19 mouse cellular contexts compared by ENCODE assay signal in the genomic region with DNA sequence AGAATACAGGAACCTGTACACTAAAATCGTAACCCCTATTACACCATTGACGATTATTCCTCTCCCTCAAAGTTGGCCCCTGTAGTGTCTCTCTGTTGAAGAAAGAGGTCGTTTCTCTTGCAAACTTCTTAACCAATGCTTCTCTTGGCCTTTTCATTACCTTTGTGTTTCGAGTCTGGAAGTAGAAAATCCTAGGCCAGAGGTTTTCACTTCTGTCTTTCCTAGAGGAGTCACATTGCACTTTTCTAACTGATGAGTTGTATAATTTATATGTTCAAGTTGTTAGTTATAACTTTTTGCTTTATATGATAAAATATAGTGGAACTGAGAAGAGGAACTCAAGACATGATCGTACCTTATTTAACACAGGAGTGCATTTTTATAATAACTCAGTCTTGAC.
DNase-seq lines count a peak whose midpoint lies in the region; ATAC-seq and TF ChIP-seq lines count a peak whose summit lies in the region.
"Had no signal": no experiment of that assay in that cellular context is flagged by ENCODE, and none has a peak within 500 bp of the region (broad histone marks: within the 10 kb centered on the region; RNA-seq: fewer than 3 reads in every experiment).

No protein-coding gene starts in this region.

- TF ChIP-seq POLR2A in cortical plate, adult 2 months (IDR thresholded peaks at IDR 0.05; ENCODE audit: extremely low read depth, insufficient read depth, low read length) = no peak

- H3K9ac ChIP-seq in hindbrain, embryonic 16.5 days (ENCODE audit: low read depth, low read length) = no peak overlapping the region
- no peak overlapping the region for H3K9ac ChIP-seq in hindbrain, embryonic 12.5 days
- no peak overlapping the region for H3K9ac ChIP-seq in midbrain, embryonic 11.5 days (ENCODE audit: low read length)
- H3K9ac ChIP-seq in midbrain, embryonic 15.5 days = no peak overlapping the region
- H3K9ac ChIP-seq: embryonic facial prominence, embryonic 12.5 days; forebrain, embryonic 12.5 days; heart, embryonic 12.5 days had no signal

- peak; percentile 73 for DNase-seq in midbrain, embryonic 11.5 days (ENCODE audit: low spot score, missing footprints)
- peak; percentile 82 for DNase-seq in A20 (ENCODE audit: low read depth, low spot score)
- DNase-seq in testis, postnatal 10 days (ENCODE audit: low spot score) = no peak
- DNase-seq: adrenal gland, postnatal 10 days; cerebellum, adult 11 months; cerebellum, adult 8-10 months; cerebellum, postnatal 14 days; gastrocnemius, postnatal 25 days had no signal

- ATAC-seq in hindbrain, embryonic 16.5 days = no peak
- ATAC-seq in hindbrain, embryonic 12.5 days (ENCODE audit: low FRiP score) = no peak
- ATAC-seq in midbrain, embryonic 11.5 days (ENCODE audit: low FRiP score) = no peak
- ATAC-seq in midbrain, embryonic 15.5 days (replicated peaks) = no peak
- ATAC-seq: forebrain, embryonic 16.5 days; inflammation-experienced regulatory T-cells, adult 6 months had no signal

- H3K4me2 ChIP-seq in hindbrain, embryonic 16.5 days (ENCODE audit: low read length) = peak overlapping the region; percentile 15; the same call in 1 of the 2 replicates
- no peak overlapping the region for H3K4me2 ChIP-seq in hindbrain, embryonic 12.5 days (replicated peaks)
- no peak overlapping the region for H3K4me2 ChIP-seq in midbrain, embryonic 11.5 days
- no peak overlapping the region; the same call in 1 of the 2 replicates for H3K4me2 ChIP-seq in midbrain, embryonic 15.5 days
- H3K4me2 ChIP-seq: embryonic facial prominence, embryonic 12.5 days; forebrain, embryonic 12.5 days; heart, embryonic 12.5 days had no signal

- TF ChIP-seq CTCF in cortical plate, adult 2 months (IDR thresholded peaks at IDR 0.05; ENCODE audit: extremely low read depth, insufficient read depth, low read length) = no peak

- H3K9me3 ChIP-seq in hindbrain, embryonic 16.5 days (ENCODE audit: control insufficient read depth, low read length) = no peaks in the 10 kb centered on the region
- H3K9me3 ChIP-seq in hindbrain, embryonic 12.5 days (replicated peaks) = no peaks in the 10 kb centered on the region
- H3K9me3 ChIP-seq in midbrain, embryonic 11.5 days (ENCODE audit: control insufficient read depth, low read length) = no peaks in the 10 kb centered on the region
- H3K9me3 ChIP-seq in midbrain, embryonic 15.5 days = no peaks in the 10 kb centered on the region
- H3K9me3 ChIP-seq: embryonic facial prominence, embryonic 12.5 days; forebrain, embryonic 12.5 days; G1E; heart, embryonic 12.5 days; hindbrain, embryonic 10.5 days had no signal

- H3K36me3 ChIP-seq in hindbrain, embryonic 16.5 days (ENCODE audit: control insufficient read depth, insufficient read depth, low read length) = no peaks in the 10 kb centered on the region
- H3K36me3 ChIP-seq in hindbrain, embryonic 12.5 days = no peaks in the 10 kb centered on the region
- no peaks in the 10 kb centered on the region for H3K36me3 ChIP-seq in midbrain, embryonic 11.5 days (ENCODE audit: control insufficient read depth, insufficient read depth, low read length)
- H3K36me3 ChIP-seq in midbrain, embryonic 15.5 days (replicated peaks) = no peaks in the 10 kb centered on the region
- H3K36me3 ChIP-seq: embryonic facial prominence, embryonic 12.5 days; forebrain, embryonic 12.5 days; heart, embryonic 12.5 days had no signal

- no peaks in the 10 kb centered on the region for H3K27me3 ChIP-seq in hindbrain, embryonic 16.5 days (replicated peaks; ENCODE audit: control insufficient read depth, insufficient read depth, low read length)
- H3K27me3 ChIP-seq in hindbrain, embryonic 12.5 days = no peaks in the 10 kb centered on the region
- H3K27me3 ChIP-seq in midbrain, embryonic 11.5 days (ENCODE audit: control insufficient read depth, insufficient read depth, low read length) = no peaks in the 10 kb centered on the region
- H3K27me3 ChIP-seq in midbrain, embryonic 15.5 days (replicated peaks) = no peaks in the 10 kb centered on the region
- H3K27me3 ChIP-seq: embryonic facial prominence, embryonic 12.5 days; forebrain, embryonic 12.5 days; heart, embryonic 12.5 days had no signal

- no peaks in the 10 kb centered on the region for H3K4me1 ChIP-seq in hindbrain, embryonic 16.5 days (ENCODE audit: control insufficient read depth, insufficient read depth, low read depth, low read length)
- H3K4me1 ChIP-seq in hindbrain, embryonic 12.5 days = peaks cover 6% of the 10 kb centered on the region; the same call in 1 of the 2 replicates
- H3K4me1 ChIP-seq in midbrain, embryonic 11.5 days (ENCODE audit: control insufficient read depth, insufficient read depth, low read length) = peaks cover 4% of the 10 kb centered on the region; the same call in 1 of the 2 replicates
- peaks cover 13% of the 10 kb centered on the region for H3K4me1 ChIP-seq in midbrain, embryonic 15.5 days
- peaks cover 2% of the 10 kb centered on the region for H3K4me1 ChIP-seq in cortical plate, adult 2 months (ENCODE audit: control insufficient read depth, insufficient read depth, low read length)
- H3K4me1 ChIP-seq: embryonic facial prominence, embryonic 12.5 days had no signal

- no peak overlapping the region for H3K27ac ChIP-seq in hindbrain, embryonic 16.5 days (ENCODE audit: low read depth, low read length)
- no peak overlapping the region for H3K27ac ChIP-seq in hindbrain, embryonic 12.5 days
- no peak overlapping the region for H3K27ac ChIP-seq in midbrain, embryonic 11.5 days (ENCODE audit: low read depth, low read length)
- H3K27ac ChIP-seq in midbrain, embryonic 15.5 days = no peak overlapping the region
- no peak overlapping the region for H3K27ac ChIP-seq in cortical plate, adult 2 months (ENCODE audit: insufficient read depth, low read length)
- H3K27ac ChIP-seq: embryonic facial prominence, embryonic 12.5 days; forebrain, embryonic 12.5 days; hindbrain, embryonic 10.5 days had no signal

- no peak overlapping the region for H3K4me3 ChIP-seq in hindbrain, embryonic 16.5 days (ENCODE audit: low read length)
- H3K4me3 ChIP-seq in hindbrain, embryonic 12.5 days = no peak overlapping the region
- H3K4me3 ChIP-seq in midbrain, embryonic 11.5 days (ENCODE audit: low read depth, low read length) = no peak overlapping the region
- no peak overlapping the region for H3K4me3 ChIP-seq in midbrain, embryonic 15.5 days
- peak overlapping the region; percentile 46; the same call in 1 of the 2 replicates for H3K4me3 ChIP-seq in cortical plate, adult 2 months (ENCODE audit: insufficient read depth, low read length)
- H3K4me3 ChIP-seq: embryonic facial prominence, embryonic 12.5 days; forebrain, embryonic 12.5 days; heart, embryonic 12.5 days; hindbrain, embryonic 10.5 days had no signal

- 87% methylated on average over 5 of the region's 5 CpGs for WGBS in hindbrain, embryonic 16.5 days
- 91% methylated on average over 5 of the region's 5 CpGs for WGBS in hindbrain, embryonic 12.5 days
- WGBS in midbrain, embryonic 11.5 days = 89% methylated on average over 5 of the region's 5 CpGs
- 88% methylated on average over 5 of the region's 5 CpGs for whole genome bisulfite sequencing in midbrain, embryonic 15.5 days
